Mouse (Mus musculus) E14TG2a.4 (cell line): ENCODE results near the gene Spata13.

ENCODE experiments used
- H3K27me3 ChIP-seq: 2 replicates; pipeline ENCODE4 v1.6.1; 2014; ENCODE audit warnings: low read length, control low read depth; ENCODE audit not compliant: insufficient read depth
- H3K36me3 ChIP-seq: 2 replicates; pipeline ENCODE4 v1.6.1; 2014; ENCODE audit warnings: low read length, control low read depth; ENCODE audit not compliant: insufficient read depth
- H3K4me1 ChIP-seq: replicated peaks from 2 replicates; pipeline ENCODE4 v1.6.1; 2014; ENCODE audit warnings: low read depth, low read length, control low read depth
- H3K4me3 ChIP-seq: replicated peaks from 2 replicates; pipeline ENCODE4 v1.5.1; 2014; ENCODE audit warnings: mild to moderate bottlenecking, low read length
- H3K9me3 ChIP-seq: 2 replicates; pipeline ENCODE4 v1.6.1; 2014; ENCODE audit warnings: low read length, control low read depth
- CTCF ChIP-seq: conservative IDR thresholded peaks from 2 replicates; pipeline ENCODE4 v1.5.1; 2014; ENCODE audit warnings: low read length
- NANOG ChIP-seq: IDR thresholded peaks from 2 replicates; pipeline ENCODE4 v1.6.1; 2014; ENCODE audit warnings: borderline replicate concordance, low read length, mixed read lengths
- POU5F1 ChIP-seq: IDR thresholded peaks from 2 replicates; pipeline ENCODE4 v1.6.1; 2014; ENCODE audit warnings: low read length, borderline replicate concordance

Gene Spata13

DNA sequence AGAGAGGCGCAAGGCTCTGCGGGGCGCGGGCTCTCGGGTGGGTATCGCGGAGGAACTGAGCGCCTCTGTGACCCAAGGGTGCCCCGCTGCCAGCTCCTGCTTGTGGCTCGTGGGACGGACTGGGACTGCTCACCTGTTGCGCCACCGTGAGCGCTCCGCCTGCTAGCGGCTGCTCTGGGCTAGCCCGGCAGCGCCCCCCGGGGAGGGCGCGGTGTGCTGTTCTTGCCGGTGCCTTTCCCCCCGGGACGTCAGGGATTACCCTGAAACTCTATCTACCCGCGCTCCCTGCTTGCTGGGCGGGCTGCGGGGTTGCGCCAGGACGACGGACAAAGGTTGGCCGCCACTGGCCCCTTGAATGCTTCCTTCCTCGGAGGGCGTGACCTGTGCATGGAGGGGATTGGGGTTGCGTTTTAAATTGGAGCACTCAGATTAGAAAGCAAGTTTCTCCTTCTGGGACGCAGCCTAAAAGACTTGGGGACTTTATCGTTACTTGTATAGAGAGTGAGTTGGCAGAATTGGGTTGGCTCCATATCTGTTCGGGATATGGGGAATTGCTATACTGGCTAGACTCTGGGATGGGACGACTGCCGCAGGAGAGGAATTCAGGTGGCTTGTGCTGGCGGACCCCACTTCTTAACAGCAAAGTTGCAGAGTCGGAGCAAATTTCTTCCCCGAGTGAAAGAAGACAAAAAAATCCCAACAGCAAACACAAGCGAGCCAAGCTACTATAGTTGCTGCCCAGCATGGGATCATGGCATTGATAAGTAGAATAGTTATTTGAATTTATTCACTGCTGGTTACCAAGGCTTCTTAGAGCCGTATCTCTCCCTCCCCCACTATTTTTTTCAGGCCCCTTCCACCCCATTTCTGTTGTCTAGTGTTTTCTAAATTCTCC is 1.3 kb downstream of the Spata13 start:
- H3K4me3 ChIP-seq: peak overlapping the region; percentile 98
- H3K4me1 ChIP-seq: peaks cover 53% of the 10 kb centered on the region
- no peak for TF ChIP-seq POU5F1
- TF ChIP-seq CTCF: no peak
- TF ChIP-seq NANOG: no peak
- no peaks in the 10 kb centered on the region for H3K9me3 ChIP-seq
- H3K36me3 ChIP-seq: peaks cover 32% of the 10 kb centered on the region
- H3K27me3 ChIP-seq: peaks cover 21% of the 10 kb centered on the region

DNA sequence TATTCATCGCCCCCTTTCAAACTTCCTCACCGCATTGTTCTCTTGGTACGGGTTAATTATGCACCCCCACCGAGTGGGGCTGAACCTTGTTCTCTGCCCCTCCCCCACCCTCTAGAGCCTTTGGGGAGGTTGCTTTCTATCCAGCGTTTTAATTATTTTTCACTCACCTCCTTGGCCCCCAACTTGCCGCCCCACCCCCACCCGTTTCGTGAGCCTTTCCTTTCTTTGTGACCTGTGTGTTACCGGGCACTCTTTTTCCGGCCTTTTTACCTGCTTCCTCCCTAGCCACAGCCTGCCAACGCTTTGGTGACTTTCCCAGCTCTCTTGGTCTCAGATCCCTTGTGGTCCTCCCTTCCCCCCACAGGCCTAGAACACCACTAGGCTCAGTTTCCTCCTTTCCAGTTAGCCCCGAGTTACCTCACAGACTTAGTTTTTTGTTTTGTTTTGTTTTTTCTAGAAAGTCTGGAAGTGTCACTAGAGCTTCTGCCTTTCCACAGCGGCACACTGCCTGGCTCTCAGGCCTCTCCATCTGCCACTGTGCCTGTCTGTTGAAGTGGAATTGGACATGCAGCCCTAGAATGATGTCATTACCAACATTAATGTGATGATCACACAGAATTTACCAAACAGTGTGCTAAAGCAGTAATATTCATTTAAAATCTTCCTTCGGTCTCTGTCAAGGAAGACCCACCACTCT is 2.3 kb downstream of the Spata13 start:
- H3K4me1 ChIP-seq: peaks cover 59% of the 10 kb centered on the region
- no peaks in the 10 kb centered on the region for H3K9me3 ChIP-seq
- peak overlapping the region; percentile 98 for H3K4me3 ChIP-seq
- TF ChIP-seq NANOG (0 out of 2 replicates have a peak, but pooled peaks have one; percentile 18), CTCF (no peak), POU5F1 (no peak)
- peaks cover 34% of the 10 kb centered on the region for H3K36me3 ChIP-seq
- peaks cover 18% of the 10 kb centered on the region for H3K27me3 ChIP-seq

DNA sequence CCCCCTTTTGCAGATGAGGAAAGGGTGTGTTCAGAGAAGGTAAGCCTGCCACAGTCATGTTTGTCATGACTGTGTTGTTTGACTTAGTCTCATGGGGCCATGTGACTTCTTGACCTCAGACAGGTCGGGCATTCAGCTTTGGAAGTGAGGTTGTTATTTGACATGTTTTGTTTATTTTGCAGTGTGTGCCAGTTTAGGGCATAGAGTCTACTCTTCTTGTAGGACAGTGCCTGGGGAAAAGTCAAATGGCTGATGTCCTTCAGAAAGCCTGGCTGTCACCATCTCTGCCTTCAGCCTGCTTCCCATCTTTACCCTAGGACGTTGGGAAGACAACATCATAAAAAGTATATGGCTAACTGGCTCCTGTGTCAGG is 2.8 kb downstream of the Spata13 start:
- Histone ChIP-seq H3K4me1 (peaks cover 64% of the 10 kb centered on the region), H3K9me3 (no peaks in the 10 kb centered on the region)
- no peak for TF ChIP-seq CTCF

DNA sequence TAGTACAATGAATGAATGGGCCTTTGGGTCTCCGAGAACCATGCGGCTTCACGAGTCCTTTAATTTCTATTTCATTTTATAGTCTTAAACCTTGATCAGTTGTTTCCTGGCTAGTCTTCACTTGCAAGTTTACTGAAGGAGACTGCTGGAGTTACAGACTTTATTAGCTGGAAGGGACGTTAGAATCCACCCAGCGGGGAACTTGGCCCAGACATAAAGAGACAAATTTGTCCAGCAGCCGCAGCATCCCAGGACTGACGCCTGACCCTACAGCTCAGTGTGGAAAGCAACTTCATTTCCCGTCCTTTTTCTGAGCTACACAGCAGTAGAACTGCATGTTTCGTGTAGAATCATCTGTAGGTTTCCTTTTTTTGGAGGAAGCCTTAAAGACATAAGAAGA is 3.2 kb downstream of the Spata13 start:
- Histone ChIP-seq H3K36me3 (peaks cover 34% of the 10 kb centered on the region), H3K9me3 (no peaks in the 10 kb centered on the region), H3K4me3 (no peak overlapping the region), H3K27me3 (peaks cover 9% of the 10 kb centered on the region), H3K4me1 (peaks cover 69% of the 10 kb centered on the region)
- TF ChIP-seq NANOG (no peak), POU5F1 (no peak), CTCF (no peak)

More for the DNA sequence above, 2.8 kb downstream of the Spata13 start:
- Histone ChIP-seq H3K27me3 (peaks cover 13% of the 10 kb centered on the region), H3K4me3 (peak overlapping the region; percentile 98), H3K36me3 (peaks cover 34% of the 10 kb centered on the region)

GRCm38 (mm10) chr14:60638159-60638558 is 4.4 kb downstream of the Spata13 start:
- Histone ChIP-seq H3K4me3 (no peak overlapping the region), H3K4me1 (peaks cover 80% of the 10 kb centered on the region), H3K9me3 (no peaks in the 10 kb centered on the region), H3K27me3 (peaks cover 2% of the 10 kb centered on the region), H3K36me3 (peaks cover 34% of the 10 kb centered on the region)
- TF ChIP-seq NANOG: no peak
- no peak for TF ChIP-seq CTCF
- TF ChIP-seq POU5F1: no peak

- peaks cover 85% of the 10 kb centered on the region for H3K4me1 ChIP-seq
- no peaks in the 10 kb centered on the region for H3K9me3 ChIP-seq
- no peaks in the 10 kb centered on the region for H3K27me3 ChIP-seq
- no peak overlapping the region for H3K4me3 ChIP-seq
- H3K36me3 ChIP-seq: peaks cover 35% of the 10 kb centered on the region
- TF ChIP-seq NANOG (no peak), CTCF (no peak), POU5F1 (no peak)
Observed at GRCm38 (mm10) chr14:60639195-60639594, 5.4 kb downstream of the Spata13 start.

DNA sequence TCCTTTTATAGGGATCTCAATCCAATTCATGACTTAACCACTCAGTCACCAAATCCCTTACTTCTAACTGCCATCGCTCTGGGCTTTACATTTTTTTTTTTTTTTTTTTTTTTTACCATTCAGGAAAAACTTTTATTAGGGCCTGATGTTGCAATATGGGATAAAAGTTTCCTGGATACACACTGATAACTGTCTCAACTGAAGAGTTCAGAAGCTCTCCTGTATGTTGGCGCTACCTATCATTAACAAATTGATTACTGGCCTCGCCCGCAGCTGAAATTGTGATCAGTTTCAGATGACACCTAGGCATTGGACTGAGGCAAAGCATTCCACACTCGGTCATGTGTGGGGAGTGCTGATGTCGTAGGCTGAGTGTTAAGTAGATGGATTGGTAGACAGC is 7.3 kb downstream of the Spata13 start:
- no peak overlapping the region for H3K4me3 ChIP-seq
- peaks cover 4% of the 10 kb centered on the region for H3K9me3 ChIP-seq
- peaks cover 90% of the 10 kb centered on the region for H3K4me1 ChIP-seq
- H3K27me3 ChIP-seq: no peaks in the 10 kb centered on the region
- TF ChIP-seq NANOG (no peak), POU5F1 (no peak), CTCF (no peak)
- H3K36me3 ChIP-seq: peaks cover 40% of the 10 kb centered on the region

DNA sequence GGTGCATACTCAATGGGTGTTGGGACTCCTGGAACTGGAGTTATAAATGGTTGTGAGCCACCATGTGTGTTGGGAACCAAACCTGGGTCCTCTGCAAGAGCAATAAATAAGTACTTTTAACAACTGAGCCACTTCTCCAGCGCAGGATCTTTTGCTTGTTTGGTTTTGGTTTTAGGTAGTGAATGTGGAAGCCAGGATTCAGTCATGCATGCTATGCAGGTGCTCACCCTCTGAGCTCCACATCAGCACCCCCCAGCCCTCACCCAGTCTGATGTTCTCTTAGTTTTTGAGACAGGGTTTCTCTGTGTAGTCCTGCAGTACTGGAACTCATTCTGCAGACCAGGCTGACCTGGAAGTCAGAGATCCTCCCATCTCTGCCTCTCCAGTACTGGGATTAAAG is 8.3 kb downstream of the Spata13 start:
- Histone ChIP-seq H3K9me3 (peaks cover 4% of the 10 kb centered on the region), H3K27me3 (no peaks in the 10 kb centered on the region), H3K36me3 (peaks cover 41% of the 10 kb centered on the region), H3K4me1 (peaks cover 90% of the 10 kb centered on the region), H3K4me3 (no peak overlapping the region)
- TF ChIP-seq POU5F1 (no peak), NANOG (no peak), CTCF (no peak)
